Mouse (Mus musculus) myocyte (in vitro differentiated cells): Measurements from ENCODE around the gene Gm11639. TPM values are rescaled to one million over a fixed set of nuclear protein-coding genes. Genes with fewer than 3 reads are reported as not detected.

Experiments used
- H3K27me3 ChIP-seq: one replicate; pipeline ENCODE4 v1.6.1; 2011; ENCODE audit not compliant: control insufficient read depth, insufficient read depth, insufficient read length
- H3K36me3 ChIP-seq: one replicate; pipeline ENCODE4 v1.6.1; 2011; ENCODE audit not compliant: control insufficient read depth, insufficient read depth
- H3K4me2 ChIP-seq: one replicate; pipeline ENCODE4 v1.6.1; 2011; ENCODE audit warnings: low read depth, control low read depth
- H3K4me3 ChIP-seq: one replicate; pipeline ENCODE4 v1.5.1; 2011; ENCODE audit warnings: mild to moderate bottlenecking, control low read depth, moderate library complexity
- H3K79me2 ChIP-seq: one replicate; pipeline ENCODE4 v1.6.1; 2011; ENCODE audit not compliant: control insufficient read depth, insufficient read depth
- H3ac ChIP-seq: one replicate; pipeline ENCODE4 v1.6.1; 2011; ENCODE audit not compliant: control insufficient read depth, insufficient read length
- CEBPB ChIP-seq: IDR thresholded peaks from 2 replicates; pipeline ENCODE4 v1.6.1; 2011; ENCODE audit warnings: mild to moderate bottlenecking, moderate library complexity; ENCODE audit not compliant: poor library complexity, insufficient read depth, severe bottlenecking
- E2F4 ChIP-seq: IDR thresholded peaks from one replicate; pipeline ENCODE4 v1.6.1; 2011; ENCODE audit warnings: mild to moderate bottlenecking, control low read depth, moderate library complexity; ENCODE audit not compliant: insufficient read depth
- MAX ChIP-seq: IDR thresholded peaks from one replicate; pipeline ENCODE4 v1.6.1; 2011; ENCODE audit warnings: low read depth, mild to moderate bottlenecking, control low read depth
- MYOD1 ChIP-seq, 3 experiments: IDR thresholded peaks; one replicate each; pipeline ENCODE4 v1.6.1; 2011; ENCODE audit warnings: control low read depth in 2 of 3, low read depth in 2 of 3, mild to moderate bottlenecking in 2 of 3, moderate library complexity in 1 of 3; ENCODE audit not compliant: insufficient read length in 2 of 3, control insufficient read depth in 1 of 3
- MYOG ChIP-seq, 3 experiments: IDR thresholded peaks; one replicate each; pipeline ENCODE4 v1.6.1; 2011; ENCODE audit warnings: control low read depth in 2 of 3, low read depth in 2 of 3, mild to moderate bottlenecking in 2 of 3; ENCODE audit not compliant: insufficient read length in 2 of 3, control insufficient read depth in 1 of 3, insufficient read depth in 1 of 3
- POLR2A ChIP-seq: IDR thresholded peaks from one replicate; pipeline ENCODE4 v1.6.1; 2011; ENCODE audit warnings: low read depth, mild to moderate bottlenecking, control low read depth, moderate library complexity; ENCODE audit not compliant: insufficient read length
- POLR2AphosphoS2 ChIP-seq: IDR thresholded peaks from one replicate; pipeline ENCODE4 v1.6.1; 2011; ENCODE audit warnings: low read depth, control low read depth; ENCODE audit not compliant: insufficient read length
- REST ChIP-seq: IDR thresholded peaks from one replicate; pipeline ENCODE4 v1.6.1; 2011; ENCODE audit warnings: mild to moderate bottlenecking, control low read depth, moderate library complexity; ENCODE audit not compliant: insufficient read depth, insufficient read length
- SRF ChIP-seq: IDR thresholded peaks from one replicate; pipeline ENCODE4 v1.6.1; 2011; ENCODE audit warnings: low read depth; ENCODE audit not compliant: control insufficient read depth, insufficient read length
- TCF12 ChIP-seq: IDR thresholded peaks from one replicate; pipeline ENCODE4 v1.6.1; 2011; ENCODE audit warnings: mild to moderate bottlenecking, control low read depth; ENCODE audit not compliant: poor library complexity, insufficient read depth, severe bottlenecking
- TCF3 ChIP-seq: IDR thresholded peaks from one replicate; pipeline ENCODE4 v1.6.1; 2011; ENCODE audit warnings: low read depth, control low read depth; ENCODE audit not compliant: insufficient read length
- USF1 ChIP-seq: IDR thresholded peaks from one replicate; pipeline ENCODE4 v1.6.1; 2011; ENCODE audit warnings: low read depth, mild to moderate bottlenecking, control low read depth, moderate library complexity
- polyA plus RNA-seq: library from polyadenylated mRNA; unstranded; fragments of >200 nt; fragmentation: generic; extraction: Trizol; gene quantifications from one replicate; pipeline ENCODE4 v1.2.1, GENCODE M21; 2012; ENCODE audit warnings: missing spikeins

The Gm11639 gene
- polyA plus RNA-seq, 1 experiment, result not detected

GRCm38 (mm10) chr11:104662573-104662972 lies 22.9 kb upstream of the Gm11639 start:
- TF ChIP-seq MAX (no peak), USF1 (no peak), TCF3 (no peak), MYOG (IDR thresholded peaks at IDR 0.05; ENCODE audit: control insufficient read depth in 1 of 3, insufficient read depth in 1 of 3, insufficient read length in 2 of 3, low read depth in 2 of 3) (no peak), REST (no peak), CEBPB (no peak), POLR2AphosphoS2 (no peak), SRF (no peak), E2F4 (no peak), TCF12 (no peak), MYOD1 (IDR thresholded peaks at IDR 0.05; ENCODE audit: control insufficient read depth in 1 of 3, insufficient read length in 2 of 3, low read depth in 2 of 3) (no peak), POLR2A (no peak)
- H3K79me2 ChIP-seq, result no peaks in the 10 kb centered on the region
- no peaks in the 10 kb centered on the region for H3K27me3 ChIP-seq
- H3K4me3 ChIP-seq, result no peak overlapping the region
- H3ac ChIP-seq, result no peak overlapping the region
- H3K4me2 ChIP-seq, result no peak overlapping the region
- H3K36me3 ChIP-seq, result peaks cover 12% of the 10 kb centered on the region

GRCm38 (mm10) chr11:104663241-104663877 lies 22.1 kb upstream of the Gm11639 start:
- Histone ChIP-seq H3K4me2 (no peak overlapping the region), H3K27me3 (no peaks in the 10 kb centered on the region), H3ac (no peak overlapping the region), H3K36me3 (peaks cover 12% of the 10 kb centered on the region), H3K4me3 (no peak overlapping the region), H3K79me2 (no peaks in the 10 kb centered on the region)
- peak in 1 of 3 experiments; percentile 15 for TF ChIP-seq MYOD1 (IDR thresholded peaks at IDR 0.05; ENCODE audit: control insufficient read depth in 1 of 3, insufficient read length in 2 of 3, low read depth in 2 of 3)
- TF ChIP-seq USF1, result no peak

DNA sequence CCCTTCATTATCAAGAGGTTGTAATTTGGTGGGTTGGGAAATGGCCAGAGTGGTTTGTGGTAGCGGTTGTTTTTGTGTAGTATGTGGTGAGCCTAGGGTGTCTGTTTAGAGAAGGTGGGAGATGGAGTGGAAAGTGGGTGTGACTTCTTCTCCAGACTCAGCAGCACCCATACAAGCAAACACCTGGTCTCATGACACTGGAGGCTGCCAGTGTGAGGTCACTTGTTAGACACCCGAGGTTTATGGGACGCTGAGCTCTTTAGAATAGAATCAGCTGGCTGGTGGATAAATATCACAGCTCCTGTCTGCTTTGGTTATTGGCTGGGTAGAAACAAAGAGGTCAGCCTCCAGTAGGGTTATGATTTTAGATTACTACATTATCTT lies 21.6 kb upstream of the Gm11639 start:
- no peak overlapping the region for H3ac ChIP-seq
- peaks cover 13% of the 10 kb centered on the region for H3K36me3 ChIP-seq
- H3K4me3 ChIP-seq, result no peak overlapping the region
- no peaks in the 10 kb centered on the region for H3K79me2 ChIP-seq
- no peaks in the 10 kb centered on the region for H3K27me3 ChIP-seq
- H3K4me2 ChIP-seq, result no peak overlapping the region
- TF ChIP-seq MYOD1 (IDR thresholded peaks at IDR 0.05; ENCODE audit: control insufficient read depth in 1 of 3, insufficient read length in 2 of 3, low read depth in 2 of 3) (no peak), SRF (no peak), TCF12 (no peak), TCF3 (no peak), USF1 (no peak), POLR2AphosphoS2 (no peak), MAX (no peak), POLR2A (no peak), MYOG (IDR thresholded peaks at IDR 0.05; ENCODE audit: control insufficient read depth in 1 of 3, insufficient read depth in 1 of 3, insufficient read length in 2 of 3, low read depth in 2 of 3) (no peak), REST (no peak), E2F4 (no peak), CEBPB (no peak)

- H3K4me3 ChIP-seq, result no peak overlapping the region
- H3K27me3 ChIP-seq, result no peaks in the 10 kb centered on the region
- no peak overlapping the region for H3ac ChIP-seq
- no peak for TF ChIP-seq SRF
- no peak for TF ChIP-seq REST
- no peak for TF ChIP-seq CEBPB
- TF ChIP-seq POLR2A, result no peak
- no peak for TF ChIP-seq USF1
- no peak for TF ChIP-seq E2F4
- no peak for TF ChIP-seq POLR2AphosphoS2
- TF ChIP-seq MYOD1 (IDR thresholded peaks at IDR 0.05; ENCODE audit: control insufficient read depth in 1 of 3, insufficient read length in 2 of 3, low read depth in 2 of 3), result no peak
- TF ChIP-seq TCF3, result no peak
- no peak for TF ChIP-seq MAX
- no peak for TF ChIP-seq TCF12
- TF ChIP-seq MYOG (IDR thresholded peaks at IDR 0.05; ENCODE audit: control insufficient read depth in 1 of 3, insufficient read depth in 1 of 3, insufficient read length in 2 of 3, low read depth in 2 of 3), result no peak
- peaks cover 16% of the 10 kb centered on the region for H3K36me3 ChIP-seq
- H3K79me2 ChIP-seq, result no peaks in the 10 kb centered on the region
- no peak overlapping the region for H3K4me2 ChIP-seq
Measured at GRCm38 (mm10) chr11:104664441-104664840, 21.1 kb upstream of the Gm11639 start.

GRCm38 (mm10) chr11:104667399-104667798 lies 18.1 kb upstream of the Gm11639 start:
- H3K4me3 ChIP-seq, result no peak overlapping the region
- no peak overlapping the region for H3ac ChIP-seq
- H3K36me3 ChIP-seq, result peaks cover 5% of the 10 kb centered on the region
- no peaks in the 10 kb centered on the region for H3K27me3 ChIP-seq
- no peak for TF ChIP-seq POLR2AphosphoS2
- TF ChIP-seq MYOG (IDR thresholded peaks at IDR 0.05; ENCODE audit: control insufficient read depth in 1 of 3, insufficient read depth in 1 of 3, insufficient read length in 2 of 3, low read depth in 2 of 3), result no peak
- no peak for TF ChIP-seq MAX
- TF ChIP-seq USF1, result no peak
- TF ChIP-seq POLR2A, result no peak
- TF ChIP-seq REST, result no peak
- no peak for TF ChIP-seq MYOD1 (IDR thresholded peaks at IDR 0.05; ENCODE audit: control insufficient read depth in 1 of 3, insufficient read length in 2 of 3, low read depth in 2 of 3)
- TF ChIP-seq SRF, result no peak
- TF ChIP-seq TCF3, result no peak
- TF ChIP-seq CEBPB, result no peak
- TF ChIP-seq E2F4, result no peak
- TF ChIP-seq TCF12, result no peak
- H3K4me2 ChIP-seq, result no peak overlapping the region
- H3K79me2 ChIP-seq, result no peaks in the 10 kb centered on the region
